Mouse (Mus musculus): ENCODE measurements around the gene Gm40193. TPM values are rescaled to one million over a fixed set of nuclear protein-coding genes. Genes with fewer than 3 reads are reported as not detected.
A peak's percentile ranks its signal among the peaks of the same experiment; 100 is the strongest.

The Gm40193 gene
- polyA plus RNA-seq, 2 experiments, result 1.2 TPM; not detected in 1

DNA sequence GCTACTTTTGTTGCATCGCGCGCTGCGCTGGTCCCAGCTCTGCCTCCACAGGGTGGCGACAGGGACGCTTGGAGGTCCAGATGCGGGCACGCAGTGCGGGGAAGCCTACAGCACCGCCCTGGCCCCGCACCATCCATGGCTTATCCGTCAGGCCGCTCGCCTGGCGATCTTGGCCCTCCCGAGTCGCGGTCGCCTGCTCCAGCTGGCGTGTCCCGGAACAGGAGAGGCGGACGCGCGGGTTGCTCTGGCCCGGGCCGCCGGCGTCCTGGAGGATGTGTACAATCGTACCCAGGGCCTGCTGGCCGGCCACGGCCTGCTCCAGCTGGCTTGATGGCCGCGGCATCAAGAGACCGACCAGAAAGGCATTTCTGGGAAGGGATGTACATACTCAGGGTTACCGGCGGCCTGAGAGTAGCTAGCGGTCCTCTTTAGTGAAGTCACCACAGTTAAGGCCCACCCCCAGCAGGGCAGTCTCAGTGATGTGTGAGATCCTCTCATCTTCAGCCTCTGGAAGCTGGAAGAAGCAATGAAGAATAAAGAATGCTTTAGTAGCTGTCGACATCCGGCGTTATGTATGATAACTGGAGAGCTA is 12.5 kb downstream of the Gm40193 start:
- Histone ChIP-seq H3K9me3 (ENCODE audit: control insufficient read depth, low read length) (no peaks in the 10 kb centered on the region), H3K36me3 (ENCODE audit: control insufficient read depth, insufficient read depth, low read length) (no peaks in the 10 kb centered on the region), H3K9ac (ENCODE audit: low read depth, low read length, severe bottlenecking) (peak overlapping the region; percentile 59), H3K4me3 (replicated peaks; ENCODE audit: low read length) (peak overlapping the region; percentile 31), H3K4me2 (replicated peaks; ENCODE audit: low read depth, low read length, severe bottlenecking) (peak overlapping the region; percentile 48), H3K4me1 (ENCODE audit: control insufficient read depth, insufficient read depth, low read length) (0 out of 2 replicates have a peak, but pooled peaks cover 4% of the 10 kb centered on the region), H3K27ac (replicated peaks; ENCODE audit: low read depth, low read length) (no peak overlapping the region), H3K27me3 (ENCODE audit: control insufficient read depth, insufficient read depth, low read length) (no peaks in the 10 kb centered on the region)
- 0 out of 2 replicates have a peak, but pooled peaks have one; percentile 24 for TF ChIP-seq POLR2A (IDR thresholded peaks at IDR 0.05; ENCODE audit: borderline replicate concordance, extremely low read depth, insufficient read depth, insufficient read length)
- DNase-seq (ENCODE audit: low spot score) (peak; percentile 17), ATAC-seq (ENCODE audit: low FRiP score, low read depth) (no peak)
- WGBS, result 11% methylated on average over 41 of the region's 41 CpGs

GRCm38 (mm10) chr11:70518923-70519322 is 13.8 kb downstream of the Gm40193 start, which contains the start of gene Gltpd2:
Gene Gltpd2, plus strand, starts transcription at chr11:70519196.
- Histone ChIP-seq H3K9ac (ENCODE audit: low read depth, low read length, severe bottlenecking) (peak within 1 kb of the TSS; percentile 59), H3K4me2 (replicated peaks; ENCODE audit: low read depth, low read length, severe bottlenecking) (peak within 1 kb of the TSS; percentile 48), H3K4me1 (ENCODE audit: control insufficient read depth, insufficient read depth, low read length) (0 out of 2 replicates have a peak, but pooled peaks cover 4% of the 10 kb centered on the region), H3K27ac (replicated peaks; ENCODE audit: low read depth, low read length) (no peak within 1 kb of the TSS), H3K4me3 (replicated peaks; ENCODE audit: low read length) (peak within 1 kb of the TSS; percentile 31), H3K9me3 (ENCODE audit: control insufficient read depth, low read length) (no peaks in the 10 kb centered on the region), H3K27me3 (ENCODE audit: control insufficient read depth, insufficient read depth, low read length) (no peaks in the 10 kb centered on the region), H3K36me3 (ENCODE audit: control insufficient read depth, insufficient read depth, low read length) (no peaks in the 10 kb centered on the region)
- WGBS, result 82% methylated on average over 10 of the region's 10 CpGs
- TF ChIP-seq POLR2A (IDR thresholded peaks at IDR 0.05; ENCODE audit: borderline replicate concordance, extremely low read depth, insufficient read depth, insufficient read length), result no peak
- DNase-seq (ENCODE audit: low spot score), result no peak
- no peak for ATAC-seq (ENCODE audit: low FRiP score, low read depth)

GRCm38 (mm10) chr11:70518436-70518835 is 14.3 kb downstream of the Gm40193 start:
- Histone ChIP-seq H3K27me3 (ENCODE audit: control insufficient read depth, insufficient read depth, low read length) (no peaks in the 10 kb centered on the region), H3K4me1 (ENCODE audit: control insufficient read depth, insufficient read depth, low read length) (0 out of 2 replicates have a peak, but pooled peaks cover 4% of the 10 kb centered on the region), H3K4me2 (replicated peaks; ENCODE audit: low read depth, low read length, severe bottlenecking) (no peak overlapping the region), H3K36me3 (ENCODE audit: control insufficient read depth, insufficient read depth, low read length) (no peaks in the 10 kb centered on the region), H3K4me3 (replicated peaks; ENCODE audit: low read length) (no peak overlapping the region), H3K27ac (replicated peaks; ENCODE audit: low read depth, low read length) (no peak overlapping the region), H3K9me3 (ENCODE audit: control insufficient read depth, low read length) (no peaks in the 10 kb centered on the region), H3K9ac (ENCODE audit: low read depth, low read length, severe bottlenecking) (no peak overlapping the region)
- ATAC-seq (ENCODE audit: low FRiP score, low read depth), result no peak
- no peak for TF ChIP-seq POLR2A (IDR thresholded peaks at IDR 0.05; ENCODE audit: borderline replicate concordance, extremely low read depth, insufficient read depth, insufficient read length)
- no peak for DNase-seq (ENCODE audit: low spot score)
- 55% methylated on average over 1 of the region's 1 CpGs for WGBS

GRCm38 (mm10) chr11:70516352-70516751 is 16.4 kb downstream of the Gm40193 start:
- H3K36me3 ChIP-seq (ENCODE audit: control insufficient read depth, insufficient read depth, low read length), result no peaks in the 10 kb centered on the region
- H3K27me3 ChIP-seq (ENCODE audit: control insufficient read depth, insufficient read depth, low read length), result no peaks in the 10 kb centered on the region
- no peak overlapping the region for H3K4me2 ChIP-seq (replicated peaks; ENCODE audit: low read depth, low read length, severe bottlenecking)
- ATAC-seq (ENCODE audit: low FRiP score, low read depth), result no peak
- no peak overlapping the region for H3K9ac ChIP-seq (ENCODE audit: low read depth, low read length, severe bottlenecking)
- no peak overlapping the region for H3K27ac ChIP-seq (replicated peaks; ENCODE audit: low read depth, low read length)
- no peak for DNase-seq (ENCODE audit: low spot score)
- H3K4me1 ChIP-seq (ENCODE audit: control insufficient read depth, insufficient read depth, low read length), result 0 out of 2 replicates have a peak, but pooled peaks cover 4% of the 10 kb centered on the region
- no peak overlapping the region for H3K4me3 ChIP-seq (replicated peaks; ENCODE audit: low read length)
- no peaks in the 10 kb centered on the region for H3K9me3 ChIP-seq (ENCODE audit: control insufficient read depth, low read length)
- TF ChIP-seq POLR2A (IDR thresholded peaks at IDR 0.05; ENCODE audit: borderline replicate concordance, extremely low read depth, insufficient read depth, insufficient read length), result no peak
- 26% methylated on average over 2 of the region's 2 CpGs for WGBS

- Histone ChIP-seq H3K4me1 (ENCODE audit: control insufficient read depth, insufficient read depth, low read length) (no peaks in the 10 kb centered on the region; the same call in 1 of the 2 replicates), H3K27ac (replicated peaks; ENCODE audit: low read depth, low read length) (no peak within 1 kb of the TSS), H3K27me3 (ENCODE audit: control insufficient read depth, insufficient read depth, low read length) (no peaks in the 10 kb centered on the region), H3K4me2 (replicated peaks; ENCODE audit: low read depth, low read length, severe bottlenecking) (no peak within 1 kb of the TSS), H3K9ac (ENCODE audit: low read depth, low read length, severe bottlenecking) (no peak within 1 kb of the TSS), H3K36me3 (ENCODE audit: control insufficient read depth, insufficient read depth, low read length) (no peaks in the 10 kb centered on the region), H3K4me3 (replicated peaks; ENCODE audit: low read length) (no peak within 1 kb of the TSS), H3K9me3 (ENCODE audit: control insufficient read depth, low read length) (no peaks in the 10 kb centered on the region)
- TF ChIP-seq POLR2A (IDR thresholded peaks at IDR 0.05; ENCODE audit: borderline replicate concordance, extremely low read depth, insufficient read depth, insufficient read length), result no peak
- ATAC-seq (ENCODE audit: low FRiP score, low read depth) (no peak), DNase-seq (ENCODE audit: low spot score) (no peak)
- 85% methylated on average over 7 of the region's 7 CpGs for WGBS
These were observed 18.5 kb downstream of the Gm40193 start, which contains the start of gene Vmo1 for GRCm38 (mm10) chr11:70514288-70514687. Gene Vmo1, minus strand, starts transcription at chr11:70514616.

Data from limb, embryonic 14.5 days (tissue).